8 mouse cellular contexts compared by ENCODE assay signal in genomic region chr4:124277456-124278181, GRCm38 (mm10).
DNase-seq lines count a peak whose midpoint lies in the region; ATAC-seq and TF ChIP-seq lines count a peak whose summit lies in the region.

No protein-coding gene starts in this region.

- H3K4me3 ChIP-seq in kidney, embryonic 16.5 days (ENCODE audit: low read length), result peak overlapping the region; percentile 46
- peak overlapping the region; percentile 37 for H3K4me3 ChIP-seq in lung, postnatal 0 days (ENCODE audit: low read depth, low read length)

- DNase-seq in kidney, adult 11 months, result no peak
- peak; percentile 57 for DNase-seq in embryo, embryonic 11 days
- DNase-seq in heart, postnatal 10 days, result peak; percentile 6 to 9
- peak; percentile 6 for DNase-seq in lung, postnatal 0 days (ENCODE audit: low spot score)
- no peak for DNase-seq in gastrocnemius, adult 8-10 months (ENCODE audit: low spot score in 2 of 2)
- no peak for DNase-seq in adrenal gland, postnatal 10 days
- DNase-seq in spleen, adult 12 weeks (ENCODE audit: low spot score), result no peak

- H3K4me2 ChIP-seq in kidney, embryonic 16.5 days (replicated peaks; ENCODE audit: low read depth, low read length), result peak overlapping the region; percentile 80
- H3K4me2 ChIP-seq in lung, postnatal 0 days (replicated peaks; ENCODE audit: low read depth, low read length), result peak overlapping the region; percentile 73

- no peak overlapping the region for H3K27ac ChIP-seq in kidney, embryonic 16.5 days (ENCODE audit: low read length)
- no peak overlapping the region for H3K27ac ChIP-seq in lung, postnatal 0 days (ENCODE audit: low read length)

- H3K9me3 ChIP-seq in kidney, embryonic 16.5 days (ENCODE audit: low read length), result no peaks in the 10 kb centered on the region
- no peaks in the 10 kb centered on the region for H3K9me3 ChIP-seq in lung, postnatal 0 days (ENCODE audit: low read length)

- H3K36me3 ChIP-seq in kidney, embryonic 16.5 days (ENCODE audit: insufficient read depth, low read length), result no peaks in the 10 kb centered on the region
- H3K36me3 ChIP-seq in lung, postnatal 0 days (ENCODE audit: insufficient read depth, low read length), result no peaks in the 10 kb centered on the region

- no peak for TF ChIP-seq EP300 in lung, postnatal 0 days (IDR thresholded peaks at IDR 0.05)

- TF ChIP-seq CTCF in lung, postnatal 0 days (IDR thresholded peaks at IDR 0.05), result no peak

- H3K27me3 ChIP-seq in kidney, embryonic 16.5 days (ENCODE audit: insufficient read depth, low read length), result peaks cover 42% of the 10 kb centered on the region
- 0 out of 2 replicates have a peak, but pooled peaks cover 15% of the 10 kb centered on the region for H3K27me3 ChIP-seq in lung, postnatal 0 days (replicated peaks; ENCODE audit: insufficient read depth, low read length)

- under 1% methylated on average over 43 of the region's 43 CpGs for WGBS in kidney, embryonic 16.5 days
- WGBS in lung, postnatal 0 days, result 1% methylated on average over 41 of the region's 43 CpGs

- no peak for ATAC-seq in kidney, embryonic 16.5 days (ENCODE audit: low FRiP score, low TSS enrichment)
- no peak for ATAC-seq in lung, postnatal 0 days

- intact Hi-C loops in heart, postnatal 10 days (cut with DNase I), result no loop called here

- H3K4me1 ChIP-seq in kidney, embryonic 16.5 days (ENCODE audit: insufficient read depth, low read length), result peaks cover 13% of the 10 kb centered on the region
- peaks cover 5% of the 10 kb centered on the region; the same call in 1 of the 2 replicates for H3K4me1 ChIP-seq in lung, postnatal 0 days (ENCODE audit: insufficient read depth, low read depth, low read length)

- H3K9ac ChIP-seq in kidney, embryonic 16.5 days (replicated peaks; ENCODE audit: low read length), result peak overlapping the region; percentile 60
- H3K9ac ChIP-seq in lung, postnatal 0 days (replicated peaks; ENCODE audit: low read depth), result no peak overlapping the region

Comparison
In these comparisons a context has a peak if more than half of its experiments do, and no peak if none do; other contexts are left out.
1. DNase-seq: peak in embryo, embryonic 11 days (single experiment), heart, postnatal 10 days (2 of 2) and lung, postnatal 0 days (single experiment); none in kidney, adult 11 months (single experiment), gastrocnemius, adult 8-10 months (0 of 2), adrenal gland, postnatal 10 days (single experiment) and spleen, adult 12 weeks (single experiment).